Mouse (Mus musculus) bone marrow macrophage, adult 2 months (primary cell): ENCODE measurements around the gene Crocc.

ENCODE experiments used
- CTCF ChIP-seq: IDR thresholded peaks from 2 replicates; pipeline ENCODE4 v1.5.1; 2012; ENCODE audit warnings: low read depth, mild to moderate bottlenecking, low read length, moderate library complexity
- POLR2A ChIP-seq: IDR thresholded peaks from 2 replicates; pipeline ENCODE4 v1.6.1; 2012; ENCODE audit warnings: mild to moderate bottlenecking, low read depth, low read length, borderline replicate concordance

GRCm38 (mm10) chr4:141076761-141077506 lies 16.6 kb upstream of the Crocc start:
- TF ChIP-seq CTCF: no peak
- no peak for TF ChIP-seq POLR2A
